Mouse (Mus musculus): ENCODE results near the gene Agbl2. TPM values are rescaled to one million over a fixed set of nuclear protein-coding genes. Genes with fewer than 3 reads are reported as not detected.

Agbl2 gene
- total and polyA plus RNA-seq, 2 experiments from 2014 or later = 0.39 to 1.1 TPM

DNA sequence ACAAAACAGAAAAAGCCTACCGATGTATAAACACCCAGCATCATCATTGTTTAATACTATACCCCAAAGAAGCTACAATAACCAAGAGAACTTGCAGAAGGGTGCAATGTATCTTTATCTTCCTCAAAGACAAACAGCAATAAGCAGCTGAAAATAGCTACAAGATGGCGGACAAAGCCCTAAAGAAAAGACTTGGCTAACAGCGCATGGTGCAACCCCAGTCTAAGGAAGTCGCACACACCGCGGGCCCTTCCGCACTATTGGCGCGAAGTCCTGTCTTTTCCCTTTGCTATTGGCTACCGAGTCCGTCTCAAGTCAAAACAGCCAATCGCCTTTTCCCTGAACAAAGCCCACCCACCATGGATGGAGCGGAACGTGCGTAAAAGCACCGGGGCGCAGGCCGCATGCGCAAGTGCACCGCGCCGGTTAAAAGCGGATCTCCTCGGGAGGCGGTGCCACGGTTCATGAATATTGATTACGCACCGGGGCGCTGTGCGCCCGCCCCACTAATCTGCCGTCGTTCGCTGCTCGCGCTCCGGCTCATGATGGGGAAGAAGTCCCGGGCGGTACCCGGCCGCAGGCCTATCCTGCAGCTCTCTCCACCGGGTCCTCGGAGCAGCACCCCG, 37.4 kb upstream of the Agbl2 start, which contains the start of gene Fnbp4:
TSS of gene Fnbp4 (plus strand) at position 318 of the 626 bp plus-strand sequence.
- peak; percentile 28 for TF ChIP-seq CTCF (IDR thresholded peaks at IDR 0.05)
- Histone ChIP-seq H3K4me2 (ENCODE audit: low read depth, low read length, poor library complexity, severe bottlenecking) (peak within 1 kb of the TSS; percentile 67), H3K36me3 (ENCODE audit: insufficient read depth, low read length) (peaks cover 2% of the 10 kb centered on the region; the same call in 1 of the 2 replicates), H3K4me1 (ENCODE audit: insufficient read depth, low read length) (peaks cover 2% of the 10 kb centered on the region; the same call in 1 of the 2 replicates), H3K27me3 (ENCODE audit: insufficient read depth, low read length) (no peaks in the 10 kb centered on the region), H3K9ac (replicated peaks; ENCODE audit: low read length, poor library complexity, severe bottlenecking) (peak within 1 kb of the TSS; percentile 83), H3K4me3 (ENCODE audit: low read depth, low read length) (peak within 1 kb of the TSS; percentile 59), H3K9me3 (ENCODE audit: low read length) (no peaks in the 10 kb centered on the region), H3K27ac (ENCODE audit: low read depth, low read length) (peak within 1 kb of the TSS; percentile 96)
- under 1% methylated on average over 41 of the region's 44 CpGs for WGBS
- DNase-seq (ENCODE audit: low spot score) (peak; percentile 100), ATAC-seq (ENCODE audit: low FRiP score) (peak; percentile 99)

DNA sequence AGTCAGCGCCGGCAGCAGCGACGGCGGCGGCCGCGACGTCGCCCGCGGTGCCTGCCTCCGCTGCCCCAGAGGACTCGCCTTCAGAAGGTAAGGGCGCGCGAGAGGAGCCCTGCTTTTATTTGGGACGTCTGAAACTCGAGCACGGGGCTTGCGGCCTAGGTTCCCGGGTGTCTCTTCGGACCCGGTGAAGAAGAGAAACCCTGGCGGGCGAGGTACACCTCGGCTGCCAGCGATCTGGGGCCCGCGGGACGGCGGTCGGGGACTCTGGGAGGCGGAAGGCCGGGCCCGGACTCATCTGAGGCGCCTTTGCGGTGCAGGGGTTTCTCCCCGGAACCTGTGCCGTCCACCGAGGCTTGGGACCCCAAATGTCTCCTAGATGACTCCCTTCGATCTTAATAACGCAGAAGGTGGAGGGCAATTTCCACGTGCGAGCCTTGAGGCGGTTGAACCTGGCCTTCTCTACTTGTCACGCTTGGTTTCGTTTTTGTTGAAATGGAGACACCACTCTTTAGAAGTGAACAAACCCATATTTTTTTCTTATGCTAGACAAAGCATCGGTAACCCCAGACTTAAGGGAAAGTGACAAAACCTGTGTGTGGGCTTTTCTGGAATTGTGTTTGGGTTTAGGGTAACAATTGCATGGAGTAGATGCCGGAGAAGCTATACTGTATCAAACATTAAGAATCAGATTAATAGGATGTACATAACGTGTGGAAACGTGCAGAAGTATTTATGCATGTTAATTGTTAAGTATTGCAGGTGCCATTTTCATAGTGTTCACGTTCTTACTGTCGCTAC, 36.6 kb upstream of the Agbl2 start:
- H3K9ac ChIP-seq (replicated peaks; ENCODE audit: low read length, poor library complexity, severe bottlenecking) = peak overlapping the region; percentile 83
- no peaks in the 10 kb centered on the region for H3K27me3 ChIP-seq (ENCODE audit: insufficient read depth, low read length)
- peak overlapping the region; percentile 96 for H3K27ac ChIP-seq (ENCODE audit: low read depth, low read length)
- ATAC-seq (ENCODE audit: low FRiP score) (peak; percentile 70), DNase-seq (ENCODE audit: low spot score) (peak; percentile 43)
- 2% methylated on average over 51 of the region's 54 CpGs for WGBS
- H3K9me3 ChIP-seq (ENCODE audit: low read length) = no peaks in the 10 kb centered on the region
- H3K4me3 ChIP-seq (ENCODE audit: low read depth, low read length) = peak overlapping the region; percentile 59
- peaks cover 2% of the 10 kb centered on the region; the same call in 1 of the 2 replicates for H3K4me1 ChIP-seq (ENCODE audit: insufficient read depth, low read length)
- no peak for TF ChIP-seq CTCF (IDR thresholded peaks at IDR 0.05)
- peak overlapping the region; percentile 67 for H3K4me2 ChIP-seq (ENCODE audit: low read depth, low read length, poor library complexity, severe bottlenecking)
- H3K36me3 ChIP-seq (ENCODE audit: insufficient read depth, low read length) = peaks cover 3% of the 10 kb centered on the region; the same call in 1 of the 2 replicates

DNA sequence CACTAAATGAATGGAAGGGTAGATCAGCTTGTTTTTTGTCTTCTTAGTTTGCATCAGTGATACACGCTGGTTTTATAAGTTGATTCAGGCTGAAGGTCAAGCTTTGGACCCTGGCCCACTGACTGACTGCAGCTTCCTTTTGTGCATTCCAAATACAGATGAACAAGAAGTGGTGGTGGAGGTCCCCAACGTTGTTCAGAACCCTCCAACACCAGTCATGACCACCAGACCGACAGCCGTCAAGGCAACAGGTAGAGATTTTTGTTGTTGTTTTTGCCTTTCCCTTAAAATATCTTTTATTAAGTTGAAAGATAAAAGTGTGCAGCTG, 36.0 kb upstream of the Agbl2 start:
- Histone ChIP-seq H3K4me3 (ENCODE audit: low read depth, low read length) (peak overlapping the region; percentile 59), H3K9ac (replicated peaks; ENCODE audit: low read length, poor library complexity, severe bottlenecking) (peak overlapping the region; percentile 83), H3K9me3 (ENCODE audit: low read length) (no peaks in the 10 kb centered on the region), H3K36me3 (ENCODE audit: insufficient read depth, low read length) (peaks cover 9% of the 10 kb centered on the region), H3K27ac (ENCODE audit: low read depth, low read length) (peak overlapping the region; percentile 96), H3K27me3 (ENCODE audit: insufficient read depth, low read length) (no peaks in the 10 kb centered on the region), H3K4me1 (ENCODE audit: insufficient read depth, low read length) (peaks cover 2% of the 10 kb centered on the region; the same call in 1 of the 2 replicates), H3K4me2 (ENCODE audit: low read depth, low read length, poor library complexity, severe bottlenecking) (peak overlapping the region; percentile 67)
- ATAC-seq (ENCODE audit: low FRiP score) (no peak), DNase-seq (ENCODE audit: low spot score) (peak; percentile 2)
- WGBS = 5% methylated on average over 4 of the region's 4 CpGs
- no peak for TF ChIP-seq CTCF (IDR thresholded peaks at IDR 0.05)

GRCm38 (mm10) chr2:90747131-90747530, 35.4 kb upstream of the Agbl2 start:
- H3K4me3 ChIP-seq (ENCODE audit: low read depth, low read length) = peak overlapping the region; percentile 59; the same call in 1 of the 2 replicates
- DNase-seq (ENCODE audit: low spot score) = no peak
- H3K27ac ChIP-seq (ENCODE audit: low read depth, low read length) = no peak overlapping the region
- H3K27me3 ChIP-seq (ENCODE audit: insufficient read depth, low read length) = no peaks in the 10 kb centered on the region
- H3K4me2 ChIP-seq (ENCODE audit: low read depth, low read length, poor library complexity, severe bottlenecking) = peak overlapping the region; percentile 67
- no peak for ATAC-seq (ENCODE audit: low FRiP score)
- WGBS = 90% methylated on average over 10 of the region's 10 CpGs
- no peak overlapping the region for H3K9ac ChIP-seq (replicated peaks; ENCODE audit: low read length, poor library complexity, severe bottlenecking)
- H3K9me3 ChIP-seq (ENCODE audit: low read length) = no peaks in the 10 kb centered on the region
- TF ChIP-seq CTCF (IDR thresholded peaks at IDR 0.05) = no peak
- peaks cover 9% of the 10 kb centered on the region for H3K36me3 ChIP-seq (ENCODE audit: insufficient read depth, low read length)
- peaks cover 2% of the 10 kb centered on the region; the same call in 1 of the 2 replicates for H3K4me1 ChIP-seq (ENCODE audit: insufficient read depth, low read length)

DNA sequence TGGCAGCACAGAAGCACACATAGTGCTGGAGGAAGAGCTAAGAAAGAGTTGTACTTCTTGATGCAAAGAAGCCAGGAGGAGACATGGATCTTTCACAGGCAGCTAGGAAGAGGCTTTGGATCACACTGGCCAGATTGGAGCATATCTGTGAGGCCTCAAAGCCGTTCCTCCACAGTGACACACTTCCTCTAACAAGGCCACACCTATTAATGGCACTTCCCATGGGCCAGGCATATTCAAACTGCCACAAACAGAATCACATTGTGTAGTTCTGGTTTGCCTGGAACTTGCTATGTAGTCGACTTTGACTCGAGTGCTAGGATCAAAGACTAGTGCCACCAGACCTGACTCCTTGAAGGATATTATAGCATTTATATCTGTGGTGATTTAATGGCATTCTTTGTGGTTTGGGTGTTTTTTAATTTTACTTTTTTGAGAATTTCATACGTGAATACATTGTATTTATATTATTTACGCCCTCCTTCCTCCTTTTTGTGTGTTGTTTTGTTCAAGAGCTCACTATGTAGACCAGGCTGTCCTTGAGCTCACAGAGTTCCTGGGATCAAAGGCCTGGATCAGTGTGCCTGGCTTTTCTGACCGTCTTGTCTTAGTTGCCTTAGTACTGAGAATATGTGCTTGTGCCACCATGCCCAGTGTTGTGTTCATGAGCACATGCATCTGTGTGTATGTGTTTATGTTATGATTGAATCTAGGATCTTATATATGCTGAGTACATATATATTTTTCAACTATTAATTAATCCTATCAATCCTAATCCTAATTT, 32.7 kb upstream of the Agbl2 start:
- H3K4me2 ChIP-seq (ENCODE audit: low read depth, low read length, poor library complexity, severe bottlenecking) = no peak overlapping the region
- H3K4me3 ChIP-seq (ENCODE audit: low read depth, low read length) = no peak overlapping the region
- peaks cover 27% of the 10 kb centered on the region for H3K36me3 ChIP-seq (ENCODE audit: insufficient read depth, low read length)
- no peak for ATAC-seq (ENCODE audit: low FRiP score)
- TF ChIP-seq CTCF (IDR thresholded peaks at IDR 0.05) = no peak
- DNase-seq (ENCODE audit: low spot score) = no peak
- H3K9ac ChIP-seq (replicated peaks; ENCODE audit: low read length, poor library complexity, severe bottlenecking) = no peak overlapping the region
- no peaks in the 10 kb centered on the region for H3K9me3 ChIP-seq (ENCODE audit: low read length)
- WGBS = 81% methylated on average over 6 of the region's 6 CpGs
- H3K27me3 ChIP-seq (ENCODE audit: insufficient read depth, low read length) = no peaks in the 10 kb centered on the region
- H3K27ac ChIP-seq (ENCODE audit: low read depth, low read length) = no peak overlapping the region
- H3K4me1 ChIP-seq (ENCODE audit: insufficient read depth, low read length) = peaks cover 2% of the 10 kb centered on the region; the same call in 1 of the 2 replicates
